Mouse (Mus musculus) lung, postnatal 25 days (tissue): ENCODE data around the gene Trub1.

Experiments
- DNase-seq: peaks from one replicate; pipeline ENCODE4 v3.0.0; 2022; ENCODE audit warnings: low spot score

Trub1 gene

GRCm38 (mm10) chr19:57452492-57453217 lies at the start of gene Trub1:
Trub1 (plus strand) TSS chr19:57452912.
- DNase-seq: peak; percentile 90

GRCm38 (mm10) chr19:57403700-57404501 lies 48.8 kb upstream of the Trub1 start:
- DNase-seq: peak; percentile 78

GRCm38 (mm10) chr19:57404502-57404848 lies 48.2 kb upstream of the Trub1 start:
- no peak for DNase-seq

GRCm38 (mm10) chr19:57407947-57408346 lies 44.8 kb upstream of the Trub1 start:
- no peak for DNase-seq

GRCm38 (mm10) chr19:57411375-57412196 lies 41.1 kb upstream of the Trub1 start:
- peak; percentile 72 for DNase-seq

- no peak for DNase-seq
Observed at GRCm38 (mm10) chr19:57413170-57413569, 39.5 kb upstream of the Trub1 start.

GRCm38 (mm10) chr19:57413918-57414317 lies 38.8 kb upstream of the Trub1 start:
- DNase-seq: no peak

- no peak for DNase-seq
Observed at GRCm38 (mm10) chr19:57415031-57415807, 37.5 kb upstream of the Trub1 start.

- DNase-seq: no peak
Observed at GRCm38 (mm10) chr19:57417800-57418580, 34.7 kb upstream of the Trub1 start.

- DNase-seq: peak; percentile 32
Observed at GRCm38 (mm10) chr19:57423402-57423801, 29.3 kb upstream of the Trub1 start.

- DNase-seq: no peak
Observed at GRCm38 (mm10) chr19:57425296-57425695, 27.4 kb upstream of the Trub1 start.

- DNase-seq: no peak
Observed at GRCm38 (mm10) chr19:57426841-57427240, 25.9 kb upstream of the Trub1 start.

- no peak for DNase-seq
Observed at GRCm38 (mm10) chr19:57427756-57428438, 24.8 kb upstream of the Trub1 start.

- no peak for DNase-seq
Observed at GRCm38 (mm10) chr19:57428641-57429040, 24.1 kb upstream of the Trub1 start.

GRCm38 (mm10) chr19:57429926-57430325 lies 22.8 kb upstream of the Trub1 start:
- no peak for DNase-seq

GRCm38 (mm10) chr19:57431476-57431875 lies 21.2 kb upstream of the Trub1 start:
- no peak for DNase-seq

GRCm38 (mm10) chr19:57434024-57434423 lies 18.7 kb upstream of the Trub1 start:
- no peak for DNase-seq

- DNase-seq: peak; percentile 8
Observed at GRCm38 (mm10) chr19:57436586-57437021, 16.1 kb upstream of the Trub1 start.

GRCm38 (mm10) chr19:57437042-57437441 lies 15.7 kb upstream of the Trub1 start:
- no peak for DNase-seq

- no peak for DNase-seq
Observed at GRCm38 (mm10) chr19:57439296-57439695, 13.4 kb upstream of the Trub1 start.
